Mouse (Mus musculus) forebrain, embryonic 13.5 days (tissue): ENCODE data around the gene Mrpl48. TPM values are rescaled to one million over a fixed set of nuclear protein-coding genes. Genes with fewer than 3 reads are reported as not detected.

Source experiments
- ATAC-seq: fragments of 200-750 bp; cut with Nextera tagmentation; 2 replicates; pipeline ENCODE4 v1.8.0; 2017
- H3K27ac ChIP-seq: fragments of 300-500 bp; sonication (generic); 2 replicates; pipeline ENCODE4 v1.5.1; 2015; ENCODE audit warnings: inconsistent platforms, mild to moderate bottlenecking, moderate library complexity
- H3K27me3 ChIP-seq: fragments of 300-500 bp; sonication (generic); 2 replicates; pipeline ENCODE4 v1.6.1; 2015; ENCODE audit warnings: mild to moderate bottlenecking, inconsistent platforms
- H3K36me3 ChIP-seq: fragments of 300-500 bp; sonication (generic); 2 replicates; pipeline ENCODE4 v1.6.1; 2015; ENCODE audit warnings: mild to moderate bottlenecking, inconsistent platforms; ENCODE audit not compliant: poor library complexity, severe bottlenecking
- H3K4me1 ChIP-seq: fragments of 300-500 bp; sonication (generic); 2 replicates; pipeline ENCODE4 v1.6.1; 2015; ENCODE audit warnings: inconsistent platforms
- H3K4me2 ChIP-seq: fragments of 300-500 bp; sonication (generic); 2 replicates; pipeline ENCODE4 v1.6.1; 2015; ENCODE audit warnings: inconsistent platforms, mild to moderate bottlenecking, moderate library complexity
- H3K4me3 ChIP-seq: fragments of 300-500 bp; sonication (generic); 2 replicates; pipeline ENCODE4 v1.5.1; 2015; ENCODE audit warnings: mild to moderate bottlenecking, inconsistent platforms
- H3K9ac ChIP-seq: fragments of 300-500 bp; sonication (generic); 2 replicates; pipeline ENCODE4 v1.6.1; 2015; ENCODE audit warnings: mild to moderate bottlenecking, inconsistent platforms
- H3K9me3 ChIP-seq: fragments of 300-500 bp; sonication (generic); replicated peaks from 2 replicates; pipeline ENCODE4 v1.6.1; 2016; ENCODE audit warnings: inconsistent platforms
- WGBS: fragments of 180-500 bp; shearing (Covaris S2); methylation state at CpG from one replicate; pipeline ENCODE4 v1.1.7; 2015; 5-methylcytosine and 5-hydroxymethylcytosine counted together
- polyA plus RNA-seq: library from polyadenylated mRNA; unstranded; fragments of >200 nt; fragmentation: Nextera tagmentation; extraction: Ambion mirVana; gene quantifications from 2 replicates; pipeline ENCODE4 v1.2.1, GENCODE M21; 2015

Mrpl48 gene
- polyA plus RNA-seq, 1 experiment from 2014 or later = 69.9 TPM

GRCm38 (mm10) chr7:100522222-100522621 lies 85.9 kb downstream of the Mrpl48 start:
- Histone ChIP-seq H3K4me3 (no peak overlapping the region), H3K27ac (no peak overlapping the region), H3K4me1 (no peaks in the 10 kb centered on the region), H3K4me2 (no peak overlapping the region), H3K27me3 (no peaks in the 10 kb centered on the region), H3K36me3 (no peaks in the 10 kb centered on the region), H3K9ac (no peak overlapping the region), H3K9me3 (no peaks in the 10 kb centered on the region)
- no peak for ATAC-seq
- 68% methylated on average over 3 of the region's 3 CpGs for WGBS

- no peaks in the 10 kb centered on the region for H3K27me3 ChIP-seq
- H3K4me1 ChIP-seq = no peaks in the 10 kb centered on the region
- 24% methylated on average over 10 of the region's 10 CpGs for WGBS
- peak; percentile 41; the same call in 1 of the 2 replicates for ATAC-seq
- no peaks in the 10 kb centered on the region for H3K36me3 ChIP-seq
- H3K9ac ChIP-seq = no peak overlapping the region
- no peaks in the 10 kb centered on the region for H3K9me3 ChIP-seq
- no peak overlapping the region for H3K4me3 ChIP-seq
- H3K27ac ChIP-seq = no peak overlapping the region
- H3K4me2 ChIP-seq = no peak overlapping the region
Observed at GRCm38 (mm10) chr7:100520663-100521285, 87.3 kb downstream of the Mrpl48 start.

- no peak overlapping the region for H3K27ac ChIP-seq
- no peaks in the 10 kb centered on the region for H3K9me3 ChIP-seq
- WGBS = 66% methylated on average over 7 of the region's 7 CpGs
- no peak overlapping the region for H3K4me3 ChIP-seq
- no peak overlapping the region for H3K4me2 ChIP-seq
- no peak overlapping the region for H3K9ac ChIP-seq
- H3K4me1 ChIP-seq = no peaks in the 10 kb centered on the region
- no peaks in the 10 kb centered on the region for H3K27me3 ChIP-seq
- no peaks in the 10 kb centered on the region for H3K36me3 ChIP-seq
- ATAC-seq = 0 out of 2 replicates have a peak, but pooled peaks have one; percentile 13
Observed at GRCm38 (mm10) chr7:100520204-100520603, 87.9 kb downstream of the Mrpl48 start.

- ATAC-seq = no peak
Observed at GRCm38 (mm10) chr7:100514573-100514972, 93.5 kb downstream of the Mrpl48 start, which contains the start of gene Dnajb13. Gene Dnajb13 (minus strand): TSS chr7:100514960.

GRCm38 (mm10) chr7:100511602-100512001 lies 96.5 kb downstream of the Mrpl48 start:
- no peak for ATAC-seq
- 86% methylated on average over 8 of the region's 8 CpGs for WGBS

More at GRCm38 (mm10) chr7:100514573-100514972, 93.5 kb downstream of the Mrpl48 start, which contains the start of gene Dnajb13:
- no peak within 1 kb of the TSS for H3K9ac ChIP-seq
- H3K4me3 ChIP-seq = no peak within 1 kb of the TSS
- H3K27ac ChIP-seq = no peak within 1 kb of the TSS
- H3K36me3 ChIP-seq = no peaks in the 10 kb centered on the region
- peak within 1 kb of the TSS; percentile 16; the same call in 1 of the 2 replicates for H3K4me2 ChIP-seq
- no peaks in the 10 kb centered on the region for H3K4me1 ChIP-seq
- WGBS = 49% methylated on average over 11 of the region's 11 CpGs
- H3K9me3 ChIP-seq = no peaks in the 10 kb centered on the region
- H3K27me3 ChIP-seq = no peaks in the 10 kb centered on the region

GRCm38 (mm10) chr7:100508670-100509069 lies 99.4 kb downstream of the Mrpl48 start:
- Histone ChIP-seq H3K9me3 (no peaks in the 10 kb centered on the region), H3K4me1 (no peaks in the 10 kb centered on the region), H3K9ac (no peak overlapping the region), H3K27me3 (no peaks in the 10 kb centered on the region), H3K36me3 (no peaks in the 10 kb centered on the region), H3K27ac (no peak overlapping the region), H3K4me2 (no peak overlapping the region), H3K4me3 (no peak overlapping the region)
- 85% methylated on average over 3 of the region's 3 CpGs for WGBS
- no peak for ATAC-seq

More at GRCm38 (mm10) chr7:100511602-100512001, 96.5 kb downstream of the Mrpl48 start:
- Histone ChIP-seq H3K27ac (no peak overlapping the region), H3K36me3 (no peaks in the 10 kb centered on the region), H3K27me3 (no peaks in the 10 kb centered on the region), H3K9me3 (no peaks in the 10 kb centered on the region), H3K4me1 (no peaks in the 10 kb centered on the region), H3K4me3 (no peak overlapping the region), H3K9ac (no peak overlapping the region), H3K4me2 (no peak overlapping the region)

GRCm38 (mm10) chr7:100506494-100506893 lies 101.6 kb downstream of the Mrpl48 start:
- Histone ChIP-seq H3K4me1 (no peaks in the 10 kb centered on the region), H3K36me3 (no peaks in the 10 kb centered on the region), H3K27ac (no peak overlapping the region), H3K27me3 (no peaks in the 10 kb centered on the region), H3K9me3 (no peaks in the 10 kb centered on the region), H3K9ac (no peak overlapping the region), H3K4me2 (no peak overlapping the region), H3K4me3 (no peak overlapping the region)
- ATAC-seq = no peak
- 71% methylated on average over 4 of the region's 4 CpGs for WGBS

- no peaks in the 10 kb centered on the region for H3K27me3 ChIP-seq
- H3K9ac ChIP-seq = no peak overlapping the region
- no peak overlapping the region for H3K4me2 ChIP-seq
- H3K4me1 ChIP-seq = no peaks in the 10 kb centered on the region
- H3K9me3 ChIP-seq = no peaks in the 10 kb centered on the region
- H3K36me3 ChIP-seq = no peaks in the 10 kb centered on the region
- 86% methylated on average over 13 of the region's 13 CpGs for WGBS
- H3K27ac ChIP-seq = no peak overlapping the region
- ATAC-seq = no peak
- H3K4me3 ChIP-seq = no peak overlapping the region
Observed at GRCm38 (mm10) chr7:100504740-100505487, 103.2 kb downstream of the Mrpl48 start.

- Histone ChIP-seq H3K9ac (no peak overlapping the region), H3K4me1 (no peaks in the 10 kb centered on the region), H3K27me3 (no peaks in the 10 kb centered on the region), H3K4me3 (no peak overlapping the region), H3K9me3 (no peaks in the 10 kb centered on the region), H3K27ac (no peak overlapping the region), H3K36me3 (0 out of 2 replicates have a peak, but pooled peaks cover 2% of the 10 kb centered on the region), H3K4me2 (no peak overlapping the region)
- ATAC-seq = no peak
- 92% methylated on average over 5 of the region's 5 CpGs for WGBS
Observed at GRCm38 (mm10) chr7:100503076-100503475, 105.0 kb downstream of the Mrpl48 start.

- 87% methylated on average over 7 of the region's 7 CpGs for WGBS
- no peak for ATAC-seq
- Histone ChIP-seq H3K27me3 (no peaks in the 10 kb centered on the region), H3K4me2 (no peak overlapping the region), H3K4me3 (no peak overlapping the region), H3K9me3 (no peaks in the 10 kb centered on the region), H3K9ac (no peak overlapping the region), H3K4me1 (no peaks in the 10 kb centered on the region), H3K36me3 (peaks cover 4% of the 10 kb centered on the region; the same call in 1 of the 2 replicates), H3K27ac (no peak overlapping the region)
Observed at GRCm38 (mm10) chr7:100502374-100502922, 105.7 kb downstream of the Mrpl48 start.

GRCm38 (mm10) chr7:100501844-100502373 lies 106.2 kb downstream of the Mrpl48 start:
- Histone ChIP-seq H3K9ac (no peak overlapping the region), H3K4me2 (no peak overlapping the region), H3K4me3 (no peak overlapping the region), H3K9me3 (no peaks in the 10 kb centered on the region), H3K27me3 (no peaks in the 10 kb centered on the region), H3K27ac (no peak overlapping the region), H3K36me3 (peaks cover 4% of the 10 kb centered on the region; the same call in 1 of the 2 replicates), H3K4me1 (no peaks in the 10 kb centered on the region)
- no peak for ATAC-seq
- 55% methylated on average over 2 of the region's 2 CpGs for WGBS
